Mouse (Mus musculus): ENCODE data around the gene Tjp1. TPM values are rescaled to one million over a fixed set of nuclear protein-coding genes. Genes with fewer than 3 reads are reported as not detected.

The Tjp1 gene
- total and polyA plus RNA-seq, 3 experiments, result not detected

- no peak for DNase-seq (ENCODE audit: extremely low read depth)
- no peak overlapping the region for H3K4me3 ChIP-seq (replicated peaks in 1 of 3; ENCODE audit: low read depth in 2 of 3, low read length in 2 of 3, poor library complexity in 1 of 3)
- no peaks in the 10 kb centered on the region for H3K9me3 ChIP-seq (replicated peaks; ENCODE audit: low read length)
- H3K27ac ChIP-seq (ENCODE audit: insufficient read depth, low read depth), result no peak overlapping the region
- dilution Hi-C loops (cut with MboI; ENCODE audit: extremely low pct_ligation_motif_present, extremely low pct_unique_long_range_greater_than_20kb, low sequenced_read_pairs), result no loop called here
- H3K4me1 ChIP-seq (ENCODE audit: control insufficient read depth in 1 of 2, insufficient read depth in 2 of 2), result no peaks in the 10 kb centered on the region
- no peak overlapping the region for H3K4me2 ChIP-seq (ENCODE audit: insufficient read depth, low read depth, poor library complexity, severe bottlenecking)
- no peaks in the 10 kb centered on the region for H3K79me2 ChIP-seq (replicated peaks; ENCODE audit: control insufficient read depth, extremely low read depth, insufficient read depth, poor library complexity, severe bottlenecking)
- no peak overlapping the region for H3K9ac ChIP-seq (ENCODE audit: insufficient read depth, low read depth)
- in situ Hi-C loops (cut with MboI; ENCODE audit: low pct_ligation_motif_present, low pct_unique_long_range_greater_than_20kb, low sequenced_read_pairs), result loop anchor here (25.0 kb wide), 1 partner anchor 152 kb away; no protein-coding TSS in a partner anchor
- H3K27me3 ChIP-seq (replicated peaks), result no peaks in the 10 kb centered on the region
- H3K36me3 ChIP-seq (replicated peaks in 1 of 2; ENCODE audit: control insufficient read depth in 1 of 2, insufficient read depth in 1 of 2, low read length in 1 of 2), result no peaks in the 10 kb centered on the region
- TF ChIP-seq HCFC1 (IDR thresholded peaks at IDR 0.05; ENCODE audit: low read depth, low read length), result no peak
- no peak for TF ChIP-seq RCOR1 (conservative IDR thresholded peaks at IDR 0.05; ENCODE audit: low read depth, low read length)
- TF ChIP-seq CHD2 (IDR thresholded peaks at IDR 0.05; ENCODE audit: low read length), result no peak
- TF ChIP-seq BHLHE40 (IDR thresholded peaks at IDR 0.05; ENCODE audit: low read depth, low read length), result no peak
- no peak for TF ChIP-seq USF2 (conservative IDR thresholded peaks at IDR 0.05; ENCODE audit: low read depth, low read length)
- no peak for TF ChIP-seq EP300 (IDR thresholded peaks at IDR 0.05; ENCODE audit: low read length)
- TF ChIP-seq MEF2A (IDR thresholded peaks at IDR 0.05; ENCODE audit: borderline replicate concordance, low read depth, low read length), result no peak
- TF ChIP-seq SIN3A (IDR thresholded peaks at IDR 0.05; ENCODE audit: low read length), result no peak
- no peak for TF ChIP-seq NELFE (IDR thresholded peaks at IDR 0.05; ENCODE audit: low read depth, low read length)
- TF ChIP-seq MYC (IDR thresholded peaks at IDR 0.05; ENCODE audit: low read depth, low read length), result no peak
- no peak for TF ChIP-seq SMC3 (IDR thresholded peaks at IDR 0.05; ENCODE audit: low read depth, low read length)
- TF ChIP-seq ETS1 (conservative IDR thresholded peaks at IDR 0.05; ENCODE audit: low read depth, low read length), result no peak
- no peak for TF ChIP-seq KAT2A (IDR thresholded peaks at IDR 0.05; ENCODE audit: insufficient replicate concordance, low read length)
- TF ChIP-seq IRF4 (IDR thresholded peaks at IDR 0.05; ENCODE audit: low read depth, low read length), result no peak
- TF ChIP-seq JUND (conservative IDR thresholded peaks at IDR 0.05; ENCODE audit: low read depth, low read length), result no peak
- TF ChIP-seq MAX (IDR thresholded peaks at IDR 0.05; ENCODE audit: low read length), result no peak
- no peak for TF ChIP-seq MXI1 (IDR thresholded peaks at IDR 0.05; ENCODE audit: low read depth, low read length)
- no peak for TF ChIP-seq TCF12 (IDR thresholded peaks at IDR 0.05; ENCODE audit: low read depth, low read length)
- no peak for TF ChIP-seq USF1 (IDR thresholded peaks at IDR 0.05; ENCODE audit: low read depth, low read length)
These were observed 37.8 kb downstream of the Tjp1 start for GRCm38 (mm10) chr7:65489742-65490141.

DNA sequence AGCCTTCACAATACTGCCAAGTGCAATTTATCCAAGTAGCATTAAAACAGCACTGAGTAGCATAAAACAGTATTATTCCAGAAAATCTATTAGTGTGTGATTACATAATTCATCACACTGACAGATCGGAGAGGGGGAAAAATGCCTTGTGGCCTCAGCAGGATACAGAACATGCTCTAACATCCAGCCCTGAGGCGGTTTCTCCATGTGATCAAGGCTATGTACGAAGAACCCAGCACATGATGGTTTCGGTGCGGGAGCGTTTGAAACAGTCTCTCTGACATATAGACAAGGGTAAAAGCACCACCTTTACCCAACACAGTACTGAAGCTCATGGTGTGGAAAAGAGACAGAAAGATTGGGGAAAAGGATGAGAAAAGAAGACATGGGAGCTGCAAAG lies 38.4 kb downstream of the Tjp1 start:
- Histone ChIP-seq H3K4me1 (ENCODE audit: control insufficient read depth in 1 of 2, insufficient read depth in 2 of 2) (peaks cover 0 to 3% of the 10 kb centered on the region in 2 experiments; a peak in 1 of 4 replicates), H3K79me2 (replicated peaks; ENCODE audit: control insufficient read depth, extremely low read depth, insufficient read depth, poor library complexity, severe bottlenecking) (no peaks in the 10 kb centered on the region), H3K4me3 (replicated peaks in 1 of 3; ENCODE audit: low read depth in 2 of 3, low read length in 2 of 3, poor library complexity in 1 of 3) (no peak overlapping the region), H3K27ac (ENCODE audit: insufficient read depth, low read depth) (no peak overlapping the region), H3K9ac (ENCODE audit: insufficient read depth, low read depth) (no peak overlapping the region), H3K9me3 (replicated peaks; ENCODE audit: low read length) (no peaks in the 10 kb centered on the region), H3K4me2 (ENCODE audit: insufficient read depth, low read depth, poor library complexity, severe bottlenecking) (no peak overlapping the region), H3K36me3 (replicated peaks in 1 of 2; ENCODE audit: control insufficient read depth in 1 of 2, insufficient read depth in 1 of 2, low read length in 1 of 2) (no peaks in the 10 kb centered on the region), H3K27me3 (replicated peaks) (no peaks in the 10 kb centered on the region)
- DNase-seq (ENCODE audit: extremely low read depth), result no peak
- dilution Hi-C loops (cut with MboI; ENCODE audit: extremely low pct_ligation_motif_present, extremely low pct_unique_long_range_greater_than_20kb, low sequenced_read_pairs), result no loop called here
- TF ChIP-seq KAT2A (IDR thresholded peaks at IDR 0.05; ENCODE audit: insufficient replicate concordance, low read length) (no peak), MXI1 (IDR thresholded peaks at IDR 0.05; ENCODE audit: low read depth, low read length) (no peak), IRF4 (IDR thresholded peaks at IDR 0.05; ENCODE audit: low read depth, low read length) (no peak), PAX5 (IDR thresholded peaks at IDR 0.05; ENCODE audit: low read length) (no peak), CHD1 (IDR thresholded peaks at IDR 0.05; ENCODE audit: low read depth, low read length) (no peak), POLR2A (IDR thresholded peaks at IDR 0.05; ENCODE audit: low read depth, low read length) (no peak), NELFE (IDR thresholded peaks at IDR 0.05; ENCODE audit: low read depth, low read length) (no peak)
- in situ Hi-C loops (cut with MboI; ENCODE audit: low pct_ligation_motif_present, low pct_unique_long_range_greater_than_20kb, low sequenced_read_pairs), result loop anchor here (25.0 kb wide), 1 partner anchor 152 kb away; no protein-coding TSS in a partner anchor
